ENCODE assay signal across 25 mouse cellular contexts in the genomic region with DNA sequence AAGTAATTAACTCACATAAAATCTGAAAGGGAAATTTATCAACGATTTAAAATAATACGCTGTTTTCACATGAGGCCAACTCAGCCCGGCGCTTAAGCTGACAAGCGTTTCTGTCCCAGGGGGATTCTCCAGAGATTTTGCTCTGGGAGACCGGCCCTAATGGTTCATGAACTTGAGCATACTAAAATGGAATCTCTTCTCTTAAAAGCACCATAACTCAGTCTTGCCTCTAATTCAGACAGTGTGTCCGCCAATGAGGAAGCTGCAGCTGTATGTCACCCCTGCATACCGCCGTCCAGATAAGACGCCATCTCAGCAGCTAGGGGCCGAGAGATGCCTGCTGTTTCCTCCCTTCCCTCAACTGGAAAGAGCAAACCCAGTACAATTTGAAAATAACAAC.
DNase-seq lines count a peak whose midpoint lies in the region; ATAC-seq lines count a peak whose summit lies in the region.
"Had no signal": no experiment of that assay in that cellular context is flagged by ENCODE, and none has a peak within 500 bp of the region (broad histone marks: within the 10 kb centered on the region; RNA-seq: fewer than 3 reads in every experiment).

No protein-coding gene starts in this region.

- DNase-seq in embryo, embryonic 11 days, result peak; percentile 29
- DNase-seq in embryo, embryonic 10 days (ENCODE audit: low spot score), result no peak
- DNase-seq in heart, postnatal 4 days, result peak; percentile 18
- no peak for DNase-seq in heart, postnatal 25 days (ENCODE audit: low spot score)
- DNase-seq in retina, embryonic 14.5 days (ENCODE audit: low spot score), result peak; percentile 2
- DNase-seq in retina, postnatal 1 day, result no peak
- DNase-seq in mesoderm, embryonic 11.5 days (ENCODE audit: low read depth, low spot score), result peak; percentile 54
- no peak for DNase-seq in forebrain, embryonic 14.5 days (ENCODE audit: low spot score)
- DNase-seq: cerebellum, adult 11 months; cerebellum, adult 9-11 months; gastrocnemius, postnatal 10 days; heart, adult 11 months; layer of hippocampus, adult 9-11 months; left cerebral cortex, postnatal 4 days; lung, postnatal 4 days; thymus, adult 18-20 months had no signal

- no peak overlapping the region for H3K4me2 ChIP-seq in forebrain, embryonic 14.5 days (ENCODE audit: low read length)
- H3K4me2 ChIP-seq: embryonic facial prominence, embryonic 15.5 days; forebrain, embryonic 15.5 days; heart, embryonic 15.5 days; hindbrain, embryonic 15.5 days; limb, embryonic 15.5 days; lung, embryonic 15.5 days had no signal

- no peaks in the 10 kb centered on the region for H3K27me3 ChIP-seq in forebrain, embryonic 14.5 days (replicated peaks; ENCODE audit: control insufficient read depth, insufficient read depth, low read length)
- H3K27me3 ChIP-seq: embryonic facial prominence, embryonic 15.5 days; forebrain, embryonic 15.5 days; heart, embryonic 15.5 days; hindbrain, embryonic 15.5 days; limb, embryonic 15.5 days; lung, embryonic 15.5 days had no signal

- 91% methylated on average over 11 of the region's 11 CpGs for WGBS in forebrain, embryonic 14.5 days

- no peak for ATAC-seq in forebrain, embryonic 14.5 days
- ATAC-seq: CD4-positive, CD25-positive, alpha-beta regulatory T cell, adult 4 months; forebrain, embryonic 15.5 days; midbrain, embryonic 16.5 days had no signal

- intact Hi-C loops in heart, postnatal 25 days (cut with DNase I), result no loop called here

- no peak overlapping the region for H3K4me3 ChIP-seq in forebrain, embryonic 14.5 days (ENCODE audit: low read depth, low read length)
- H3K4me3 ChIP-seq: embryonic facial prominence, embryonic 15.5 days; forebrain, embryonic 15.5 days; heart, embryonic 15.5 days; hindbrain, embryonic 15.5 days; limb, embryonic 15.5 days; lung, embryonic 15.5 days had no signal

- no peaks in the 10 kb centered on the region for H3K36me3 ChIP-seq in forebrain, embryonic 14.5 days (ENCODE audit: control insufficient read depth, insufficient read depth, low read length)
- H3K36me3 ChIP-seq: embryonic facial prominence, embryonic 15.5 days; forebrain, embryonic 15.5 days; heart, embryonic 15.5 days; hindbrain, embryonic 15.5 days; limb, embryonic 15.5 days; lung, embryonic 15.5 days had no signal

- no peak overlapping the region for H3K27ac ChIP-seq in forebrain, embryonic 14.5 days (ENCODE audit: low read depth, low read length)
- H3K27ac ChIP-seq: embryonic facial prominence, embryonic 15.5 days; forebrain, embryonic 15.5 days; heart, embryonic 15.5 days; hindbrain, embryonic 15.5 days; limb, embryonic 15.5 days; liver, embryonic 14.5 days; lung, embryonic 15.5 days had no signal

- no peaks in the 10 kb centered on the region for H3K4me1 ChIP-seq in forebrain, embryonic 14.5 days (ENCODE audit: control insufficient read depth, insufficient read depth, low read length)
- H3K4me1 ChIP-seq: forebrain, embryonic 15.5 days; hindbrain, embryonic 15.5 days; lung, embryonic 15.5 days had no signal

- H3K9ac ChIP-seq in forebrain, embryonic 14.5 days (ENCODE audit: low read length), result no peak overlapping the region
- H3K9ac ChIP-seq: embryonic facial prominence, embryonic 15.5 days; forebrain, embryonic 15.5 days; heart, embryonic 15.5 days; hindbrain, embryonic 15.5 days; limb, embryonic 15.5 days; liver, embryonic 14.5 days; lung, embryonic 15.5 days had no signal

- no peaks in the 10 kb centered on the region for H3K9me3 ChIP-seq in forebrain, embryonic 14.5 days (replicated peaks; ENCODE audit: control insufficient read depth, low read length)
- H3K9me3 ChIP-seq: embryonic facial prominence, embryonic 15.5 days; forebrain, embryonic 15.5 days; heart, embryonic 15.5 days; hindbrain, embryonic 15.5 days; limb, embryonic 15.5 days; lung, embryonic 15.5 days had no signal

Comparison
In these comparisons a context has a peak if more than half of its experiments do, and no peak if none do; other contexts are left out.
1. DNase-seq: peak in embryo, embryonic 11 days (single experiment), heart, postnatal 4 days (single experiment), retina, embryonic 14.5 days (single experiment) and mesoderm, embryonic 11.5 days (single experiment); none in embryo, embryonic 10 days (single experiment), heart, postnatal 25 days (single experiment), retina, postnatal 1 day (single experiment) and forebrain, embryonic 14.5 days (single experiment).